Mouse (Mus musculus) cerebellum, adult 2 months (tissue): ENCODE measurements around the gene Sec1. TPM values are rescaled to one million over a fixed set of nuclear protein-coding genes. Genes with fewer than 3 reads are reported as not detected.

ENCODE experiments used
- DNase-seq, 2 experiments: peaks; one replicate each; pipeline ENCODE4 v3.0.0; 2021
- H3K27ac ChIP-seq: fragments of 200-500 bp; 2 replicates; pipeline ENCODE4 v1.5.1; 2012; ENCODE audit warnings: low read length, control low read depth, inconsistent platforms; ENCODE audit not compliant: insufficient read depth
- H3K27me3 ChIP-seq: fragments of 200-500 bp; 2 replicates; pipeline ENCODE4 v1.6.1; 2012; ENCODE audit warnings: inconsistent platforms, mild to moderate bottlenecking, low read length, moderate library complexity; ENCODE audit not compliant: control insufficient read depth, insufficient read depth
- H3K4me1 ChIP-seq: fragments of 200-500 bp; 2 replicates; pipeline ENCODE4 v1.6.1; 2011; ENCODE audit warnings: low read length; ENCODE audit not compliant: control insufficient read depth, insufficient read depth
- H3K4me3 ChIP-seq: fragments of 200-500 bp; replicated peaks from 2 replicates; pipeline ENCODE3; 2011; ENCODE audit warnings: mild to moderate bottlenecking, low read depth, low read length, control low read depth; ENCODE audit not compliant: insufficient read depth
- CTCF ChIP-seq: fragments of 200-500 bp; IDR thresholded peaks from 2 replicates; pipeline ENCODE4 v1.5.1; 2011; ENCODE audit warnings: low read depth, mild to moderate bottlenecking, control low read depth, low read length, moderate library complexity, borderline replicate concordance; ENCODE audit not compliant: insufficient read depth
- POLR2A ChIP-seq: fragments of 200-500 bp; IDR thresholded peaks from 2 replicates; pipeline ENCODE4 v1.6.1; 2011; ENCODE audit warnings: low read length, control low read depth, borderline replicate concordance; ENCODE audit not compliant: insufficient read depth
- WGBS: fragments of 180-500 bp; shearing (Covaris S2); methylation state at CpG from one replicate; pipeline ENCODE4 v1.1.7; 2018; 5-methylcytosine and 5-hydroxymethylcytosine counted together
- polyA plus RNA-seq: library from polyadenylated mRNA; depleted of rRNA; stranded (reverse); fragments of >200 nt; gene quantifications from 2 replicates; pipeline ENCODE4 v1.2.3, GENCODE M21; 2012

Gene Sec1
- polyA plus RNA-seq, 1 experiment: 0.64 TPM

DNA sequence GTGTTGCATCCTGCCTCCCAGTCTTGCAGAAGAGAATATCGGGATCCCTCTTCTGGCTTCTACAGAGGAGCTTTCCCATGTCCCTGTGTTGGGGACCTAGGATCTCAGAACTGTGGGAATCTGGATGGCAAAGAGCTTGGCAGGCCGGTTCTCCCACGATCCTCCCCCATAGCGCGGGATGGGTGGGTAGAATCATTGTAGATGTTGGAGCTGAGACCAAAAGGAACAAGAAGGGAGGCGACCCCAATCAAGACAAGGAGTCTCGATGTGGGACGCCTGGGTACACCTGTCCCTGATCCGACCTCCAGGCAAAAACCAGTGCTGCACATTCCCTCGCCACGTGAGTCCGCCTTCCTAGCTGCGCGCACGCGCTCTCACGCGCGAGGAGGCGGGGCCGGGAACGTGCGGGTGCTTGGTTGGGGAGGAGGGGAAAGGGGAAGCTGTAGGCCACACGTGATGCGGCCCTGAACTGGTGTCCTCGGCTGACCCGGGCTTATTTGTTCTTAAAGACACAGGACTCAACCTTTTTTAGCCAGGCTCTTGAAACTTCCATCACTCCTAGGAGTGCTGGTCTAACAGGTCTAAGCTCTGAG is 13.3 kb upstream of the Sec1 start:
- DNase-seq: peak; percentile 95 to 96
- peak; percentile 73; the same call in 1 of the 2 replicates for TF ChIP-seq POLR2A
- no peak for TF ChIP-seq CTCF
- peak overlapping the region; percentile 93 for H3K27ac ChIP-seq
- peak overlapping the region; percentile 96 for H3K4me3 ChIP-seq
- H3K4me1 ChIP-seq: peaks cover 38% of the 10 kb centered on the region
- H3K27me3 ChIP-seq: no peaks in the 10 kb centered on the region
- under 1% methylated on average over 27 of the region's 27 CpGs for WGBS

DNA sequence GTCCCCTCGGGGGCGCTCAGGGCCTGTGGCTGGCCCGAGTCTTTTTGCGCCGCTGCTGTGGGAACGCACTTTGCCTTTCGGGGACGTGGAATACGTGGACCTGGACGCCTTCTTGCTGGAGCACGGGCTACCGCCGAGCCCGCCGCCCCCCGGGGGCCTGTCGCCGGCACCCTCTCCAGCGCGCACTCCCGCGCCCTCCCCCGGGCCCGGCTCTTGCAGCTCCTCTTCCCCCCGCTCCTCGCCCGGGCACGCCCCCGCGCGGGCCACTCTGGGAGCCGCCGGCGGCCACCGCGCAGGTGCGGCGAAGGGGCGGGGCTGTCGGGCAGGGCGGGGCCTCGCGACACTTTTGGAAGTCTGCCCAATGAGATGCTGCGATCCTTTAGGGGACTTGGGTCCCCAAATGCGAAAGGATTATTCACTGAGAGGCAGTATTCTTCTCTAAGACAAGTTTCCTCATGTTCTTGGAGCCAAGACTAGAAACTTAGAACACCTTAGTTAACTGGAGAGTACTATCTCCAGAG is 12.6 kb upstream of the Sec1 start:
- TF ChIP-seq POLR2A (no peak), CTCF (no peak)
- H3K27ac ChIP-seq: peak overlapping the region; percentile 93
- 2% methylated on average over 45 of the region's 45 CpGs for WGBS

DNA sequence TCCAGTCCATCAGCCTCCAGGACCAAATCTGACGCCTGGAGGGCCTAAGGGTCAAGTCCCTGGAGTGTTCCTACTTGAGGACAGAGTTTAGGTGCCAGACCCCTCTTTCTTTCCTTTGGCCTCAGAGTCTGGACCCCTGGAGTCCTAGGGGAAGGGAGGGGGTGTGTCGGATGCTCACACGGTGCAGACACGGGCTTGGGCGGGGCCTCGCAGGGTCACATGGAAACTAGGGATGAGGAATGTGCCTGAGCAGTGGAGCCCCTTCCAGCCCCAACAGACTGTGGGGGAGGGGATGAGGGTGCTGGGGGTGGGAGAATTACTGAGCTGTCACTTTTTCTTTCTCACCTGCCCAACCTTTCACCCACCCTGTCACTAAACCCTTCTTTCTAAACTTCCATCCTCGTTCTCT is 11.7 kb upstream of the Sec1 start:
- under 1% methylated on average over 7 of the region's 7 CpGs for WGBS
- H3K4me1 ChIP-seq: peaks cover 31% of the 10 kb centered on the region
- peak overlapping the region; percentile 96 for H3K4me3 ChIP-seq
- H3K27ac ChIP-seq: peak overlapping the region; percentile 96
- TF ChIP-seq CTCF: no peak
- peak; percentile 47; the same call in 1 of the 2 replicates for TF ChIP-seq POLR2A
- no peaks in the 10 kb centered on the region for H3K27me3 ChIP-seq
- peak; percentile 70 to 76 for DNase-seq

More for the DNA sequence above, 12.6 kb upstream of the Sec1 start:
- H3K4me3 ChIP-seq: peak overlapping the region; percentile 96
- peak; percentile 81 to 85 for DNase-seq
- no peaks in the 10 kb centered on the region for H3K27me3 ChIP-seq
- peaks cover 33% of the 10 kb centered on the region for H3K4me1 ChIP-seq

- H3K4me3 ChIP-seq: peak overlapping the region; percentile 96
- WGBS: under 1% methylated on average over 21 of the region's 21 CpGs
- peak overlapping the region; percentile 96 for H3K27ac ChIP-seq
- H3K4me1 ChIP-seq: peaks cover 28% of the 10 kb centered on the region
- TF ChIP-seq POLR2A (no peak), CTCF (no peak)
- no peaks in the 10 kb centered on the region for H3K27me3 ChIP-seq
- no peak for DNase-seq
Measured at GRCm38 (mm10) chr7:45705443-45705864, 11.3 kb upstream of the Sec1 start.

DNA sequence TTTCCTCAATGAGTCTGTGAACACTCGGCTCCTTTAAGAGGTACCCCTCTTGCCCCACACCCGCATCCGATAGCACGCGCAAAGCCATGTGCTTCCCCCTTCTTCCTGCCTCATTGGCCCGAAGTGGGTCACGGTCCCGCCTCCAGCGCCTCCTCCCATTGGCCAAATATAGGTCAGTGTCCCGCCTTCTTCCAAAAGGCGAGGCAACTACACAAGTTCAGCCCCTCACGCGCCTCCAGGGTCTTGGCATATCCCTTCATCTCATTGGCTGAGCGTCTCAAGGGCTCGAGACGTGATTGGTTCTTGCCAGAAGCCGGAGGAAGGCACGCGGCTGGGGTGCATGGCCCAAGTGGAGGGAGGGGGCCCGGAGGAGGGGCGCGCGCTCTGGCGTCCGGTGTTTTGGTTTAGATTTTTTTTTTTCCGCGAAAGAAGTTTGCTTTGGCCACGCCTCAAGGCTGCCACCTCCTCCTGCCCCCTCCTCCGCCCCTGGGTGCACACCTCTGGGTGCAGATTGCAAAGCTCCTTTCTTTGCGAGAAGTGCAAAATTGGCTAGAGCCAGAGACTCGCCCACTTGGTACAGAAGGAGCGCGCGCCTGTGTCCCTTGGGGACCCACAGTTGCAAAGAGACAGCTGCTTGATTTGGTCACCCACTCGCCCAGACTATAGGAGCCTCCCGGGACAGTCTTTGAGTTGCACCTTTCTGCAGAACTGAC is 10.7 kb upstream of the Sec1 start, which contains the start of gene Dbp:
Gene Dbp (plus strand): TSS at position 359 of the 713 bp plus-strand sequence.
- H3K27ac ChIP-seq: peak within 1 kb of the TSS; percentile 96
- peaks cover 27% of the 10 kb centered on the region for H3K4me1 ChIP-seq
- H3K4me3 ChIP-seq: peak within 1 kb of the TSS; percentile 96
- TF ChIP-seq POLR2A (0 out of 2 replicates have a peak, but pooled peaks have one; percentile 34), CTCF (no peak)
- H3K27me3 ChIP-seq: no peaks in the 10 kb centered on the region
- DNase-seq: peak; percentile 98 to 100
- under 1% methylated on average over 36 of the region's 36 CpGs for WGBS

DNA sequence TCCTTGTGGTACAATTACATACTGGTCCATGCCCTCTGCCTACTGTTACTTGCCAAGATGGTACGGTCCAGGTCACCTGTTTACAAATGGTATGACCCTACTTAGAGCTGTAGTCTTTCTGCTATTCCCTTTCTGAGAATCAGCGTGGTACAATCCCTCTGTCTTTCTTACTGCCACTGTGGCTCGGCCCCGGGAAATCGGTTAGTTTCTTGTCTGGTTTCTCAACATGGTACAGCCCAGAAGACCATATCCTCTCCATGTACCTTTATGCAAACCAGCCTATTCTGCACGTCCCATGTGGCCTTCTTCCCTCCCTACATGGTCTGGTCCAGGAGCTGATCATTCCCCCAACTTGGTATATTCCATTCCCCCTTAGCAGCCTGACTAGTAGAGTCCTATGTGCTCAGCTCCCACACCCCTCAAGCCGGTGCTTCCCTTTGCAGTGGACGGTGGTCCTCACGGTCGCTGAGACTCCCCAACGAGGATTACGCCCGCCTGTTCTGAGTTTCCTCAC is 9.9 kb upstream of the Sec1 start:
- peak overlapping the region; percentile 87 for H3K27ac ChIP-seq
- peak overlapping the region; percentile 75 for H3K4me3 ChIP-seq
- TF ChIP-seq CTCF: no peak
- TF ChIP-seq POLR2A: peak; percentile 85
- under 1% methylated on average over 13 of the region's 13 CpGs for WGBS
- peaks cover 21% of the 10 kb centered on the region for H3K4me1 ChIP-seq
- DNase-seq: peak; percentile 78 to 86
- H3K27me3 ChIP-seq: no peaks in the 10 kb centered on the region

DNA sequence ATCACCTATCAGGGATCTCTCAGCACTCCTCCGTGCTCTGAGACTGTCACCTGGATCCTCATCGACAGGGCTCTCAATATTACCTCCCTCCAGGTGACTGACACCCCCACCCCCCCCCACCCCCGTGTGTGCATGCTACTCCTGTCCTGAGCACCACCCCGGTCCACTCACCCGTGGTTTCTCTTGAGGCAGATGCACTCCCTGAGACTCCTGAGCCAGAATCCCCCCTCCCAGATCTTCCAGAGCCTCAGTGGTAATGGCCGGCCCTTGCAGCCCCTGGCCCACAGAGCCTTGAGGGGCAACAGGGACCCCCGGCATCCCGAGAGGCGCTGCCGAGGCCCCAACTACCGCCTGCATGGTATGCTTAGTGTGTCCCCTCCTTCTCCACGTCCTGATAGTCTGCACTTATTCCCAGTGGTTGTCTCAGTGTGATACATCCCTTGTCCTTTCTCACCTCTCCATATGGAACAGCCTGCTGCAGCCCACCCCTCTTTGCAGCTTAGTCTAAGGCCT is 9.4 kb upstream of the Sec1 start:
- Histone ChIP-seq H3K4me1 (peaks cover 16% of the 10 kb centered on the region), H3K27ac (peak overlapping the region; percentile 87), H3K27me3 (no peaks in the 10 kb centered on the region), H3K4me3 (peak overlapping the region; percentile 75)
- DNase-seq: no peak
- WGBS: 9% methylated on average over 12 of the region's 12 CpGs
- no peak for TF ChIP-seq CTCF
- no peak for TF ChIP-seq POLR2A
